In the genomic region with DNA sequence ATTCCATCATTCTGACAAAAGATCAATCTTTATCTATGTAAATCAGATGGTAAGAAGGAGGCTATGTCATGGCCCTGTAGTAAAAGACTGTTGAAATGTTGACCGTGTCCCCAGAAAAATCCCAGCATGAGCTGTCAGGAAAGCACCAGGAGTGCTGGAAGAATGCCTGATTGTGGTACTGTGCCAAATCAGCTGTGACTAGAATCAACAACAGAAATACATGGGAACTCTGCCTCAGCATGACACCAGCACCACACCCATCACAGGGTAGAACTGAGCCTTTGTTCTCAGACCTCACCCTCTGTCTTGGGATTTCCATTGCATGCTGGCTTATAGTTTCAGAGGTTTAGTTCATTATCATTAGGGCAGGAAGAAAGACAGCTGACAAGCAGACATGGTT, we compare ENCODE assay signal across 26 mouse cellular contexts. TPM values are rescaled to one million over a fixed set of nuclear protein-coding genes. Genes with fewer than 3 reads are reported as not detected.
"Had no signal": no experiment of that assay in that cellular context is flagged by ENCODE, and none has a peak within 500 bp of the region (broad histone marks: within the 10 kb centered on the region; RNA-seq: fewer than 3 reads in every experiment).

No protein-coding gene starts in this region.

- H3K4me2 ChIP-seq: lung, embryonic 15.5 days; midbrain, embryonic 11.5 days; midbrain, embryonic 13.5 days; neural tube, embryonic 13.5 days; neural tube, embryonic 15.5 days; stomach, embryonic 15.5 days had no signal

- H3K27me3 ChIP-seq: lung, embryonic 15.5 days; megakaryocyte, embryonic 14.5 days; midbrain, embryonic 13.5 days; neural tube, embryonic 13.5 days; neural tube, embryonic 15.5 days; stomach, embryonic 15.5 days had no signal

- H3K27ac ChIP-seq: lung, embryonic 15.5 days; macrophage; midbrain, embryonic 13.5 days; neural tube, embryonic 13.5 days; neural tube, embryonic 15.5 days; stomach, embryonic 15.5 days; stomach, postnatal 0 days had no signal

- H3K36me3 ChIP-seq: lung, embryonic 15.5 days; midbrain, embryonic 13.5 days; neural tube, embryonic 13.5 days; neural tube, embryonic 15.5 days; stomach, embryonic 15.5 days had no signal

- DNase-seq: lung, adult 2 months; lung, postnatal 14 days; lung, postnatal 36 days; retina, postnatal 1 day; right cerebral cortex, adult 18-20 months; right cerebral cortex, postnatal 25 days; thymus, adult 2 months; thymus, postnatal 25 days; thymus, postnatal 4 days had no signal

- H3K9me3 ChIP-seq: lung, embryonic 15.5 days; megakaryocyte, embryonic 14.5 days; stomach, embryonic 15.5 days had no signal

- H3K4me3 ChIP-seq: lung, embryonic 15.5 days; megakaryocyte, embryonic 14.5 days; midbrain, embryonic 13.5 days; myocyte; neural tube, embryonic 13.5 days; neural tube, embryonic 15.5 days; stomach, embryonic 15.5 days had no signal

- H3K4me1 ChIP-seq: lung, embryonic 15.5 days; megakaryocyte, embryonic 14.5 days; midbrain, embryonic 13.5 days; neural tube, embryonic 13.5 days; neural tube, embryonic 15.5 days; stomach, embryonic 15.5 days had no signal

- H3K9ac ChIP-seq: lung, embryonic 15.5 days; midbrain, embryonic 13.5 days; neural tube, embryonic 13.5 days; neural tube, embryonic 15.5 days; stomach, embryonic 15.5 days had no signal

- ATAC-seq: lung, postnatal 0 days; midbrain, embryonic 13.5 days; midbrain, embryonic 16.5 days had no signal

RNA-seq across cellular contexts. Expression of a gene that starts 30.4 kb away (rescaled TPM):
- total RNA-seq: megakaryocyte progenitor cell, adult 5-6 weeks had no signal
- polyA plus RNA-seq: lung, adult 2 months; lung, embryonic 15.5 days; lung, postnatal 0 days; macrophage; midbrain, embryonic 11.5 days; midbrain, embryonic 13.5 days; midbrain, embryonic 16.5 days; myocyte; neural tube, embryonic 11.5 days; neural tube, embryonic 13.5 days; neural tube, embryonic 15.5 days; spleen, adult 2 months; stomach, embryonic 15.5 days; stomach, postnatal 0 days; testis, adult 2 months; urinary bladder, adult 2 months had no signal

RNA-seq across cellular contexts. Expression of a gene that starts 38.4 kb away (rescaled TPM):
- total RNA-seq: megakaryocyte progenitor cell, adult 5-6 weeks had no signal
- polyA plus RNA-seq: lung, adult 2 months; lung, embryonic 15.5 days; lung, postnatal 0 days; macrophage; midbrain, embryonic 11.5 days; midbrain, embryonic 13.5 days; midbrain, embryonic 16.5 days; myocyte; neural tube, embryonic 11.5 days; neural tube, embryonic 13.5 days; neural tube, embryonic 15.5 days; spleen, adult 2 months; stomach, embryonic 15.5 days; stomach, postnatal 0 days; testis, adult 2 months; thymus, adult 2 months; urinary bladder, adult 2 months had no signal
